Mouse (Mus musculus) R1 (cell line): ENCODE data around the gene Acvr1.

Experiments used
- DNase-seq: peaks from one replicate; pipeline ENCODE4 v3.0.0-alpha.2; 2018; ENCODE audit warnings: low read depth, low spot score

Acvr1 gene

GRCm38 (mm10) chr2:58520727-58521126 lies 46.2 kb downstream of the Acvr1 start:
- no peak for DNase-seq

GRCm38 (mm10) chr2:58518517-58518916 lies 48.4 kb downstream of the Acvr1 start:
- no peak for DNase-seq

- DNase-seq = no peak
These were observed 50.0 kb downstream of the Acvr1 start for GRCm38 (mm10) chr2:58516920-58517319.

- peak; percentile 72 for DNase-seq
These were observed 51.0 kb downstream of the Acvr1 start for GRCm38 (mm10) chr2:58516000-58516399.

DNA sequence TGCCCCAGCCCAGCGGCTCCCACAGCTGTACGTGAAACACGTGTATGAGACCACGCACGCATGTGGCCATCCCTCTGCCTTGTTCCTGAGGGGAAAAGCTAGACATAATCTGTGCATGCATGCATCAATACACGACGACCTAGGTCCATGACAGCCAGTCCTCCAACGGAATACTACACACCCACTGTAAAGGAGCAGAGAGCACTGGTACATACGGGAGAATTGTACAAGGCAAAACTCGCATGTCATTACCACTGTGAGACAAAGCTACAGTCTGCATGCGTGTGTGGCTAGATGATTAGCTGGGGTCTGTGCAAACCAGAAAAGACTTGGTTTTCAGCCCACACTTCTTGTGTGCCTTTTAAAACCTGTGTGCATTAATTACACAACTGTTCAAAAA lies 52.5 kb downstream of the Acvr1 start:
- DNase-seq = peak; percentile 13

- no peak for DNase-seq
These were observed 53.7 kb downstream of the Acvr1 start for GRCm38 (mm10) chr2:58513212-58513611.

GRCm38 (mm10) chr2:58510192-58510591 lies 56.8 kb downstream of the Acvr1 start:
- no peak for DNase-seq

DNA sequence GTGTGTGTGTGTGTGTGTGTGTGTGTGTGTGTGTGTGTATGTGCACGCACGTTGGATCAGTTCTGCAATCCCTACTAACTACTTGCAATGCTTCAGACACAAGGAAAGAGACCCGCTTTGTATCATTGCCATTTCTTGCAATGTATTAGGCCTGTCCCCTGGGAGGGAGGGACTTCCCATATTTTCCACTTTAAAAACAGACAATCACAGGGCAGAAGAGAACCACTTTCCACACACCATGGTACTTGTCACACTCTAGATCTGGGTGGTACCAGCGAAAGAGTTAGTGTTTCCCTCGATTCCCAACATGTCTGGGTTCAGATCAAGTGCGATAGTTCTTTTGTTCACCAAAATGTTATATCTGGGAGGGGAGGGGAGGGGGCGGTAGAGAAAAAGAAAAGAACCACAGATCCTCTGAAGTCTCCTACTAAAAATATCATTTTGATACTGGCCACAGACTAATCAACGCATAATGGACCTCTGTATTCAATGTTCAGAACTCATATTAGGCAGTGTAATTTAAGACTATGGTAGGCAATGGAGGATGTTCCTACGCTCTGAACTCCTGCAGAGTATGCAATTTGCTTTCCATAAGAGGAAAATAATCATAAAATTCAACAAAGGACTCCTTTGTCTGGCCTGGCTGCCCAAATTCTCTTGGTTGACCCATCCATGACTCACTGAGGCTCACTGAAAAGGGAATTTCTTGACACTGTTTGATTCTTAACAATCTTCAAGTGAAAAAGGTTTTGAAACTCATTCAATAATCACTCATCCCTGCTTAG lies 61.5 kb downstream of the Acvr1 start:
- no peak for DNase-seq

GRCm38 (mm10) chr2:58496647-58497410 lies 70.1 kb downstream of the Acvr1 start:
- no peak for DNase-seq

- DNase-seq = no peak
These were observed 71.7 kb downstream of the Acvr1 start for GRCm38 (mm10) chr2:58495271-58495670.

GRCm38 (mm10) chr2:58493685-58494635 lies 73.0 kb downstream of the Acvr1 start:
- no peak for DNase-seq

DNA sequence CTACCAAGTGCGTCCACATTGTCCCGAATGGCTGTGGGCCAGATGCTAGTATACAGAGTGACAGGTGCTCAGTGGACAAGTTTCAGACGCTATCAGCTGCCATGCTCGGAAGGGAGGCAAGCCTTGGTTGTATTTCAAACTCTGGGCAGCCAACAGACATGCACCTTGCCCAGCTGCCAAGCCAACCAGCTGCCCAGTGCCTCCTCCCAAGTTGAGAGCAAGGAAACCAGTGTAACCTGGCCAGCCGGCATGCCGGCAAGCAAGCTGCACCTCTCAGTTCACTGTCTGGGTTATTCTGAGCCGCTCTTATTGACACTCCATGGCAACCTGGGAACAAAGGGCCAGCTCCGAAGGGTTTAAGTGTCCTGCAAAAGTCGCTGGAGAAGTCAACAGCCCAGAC lies 77.7 kb downstream of the Acvr1 start:
- peak; percentile 30 for DNase-seq

GRCm38 (mm10) chr2:58488404-58488803 lies 78.6 kb downstream of the Acvr1 start:
- no peak for DNase-seq

GRCm38 (mm10) chr2:58487279-58487560 lies 79.7 kb downstream of the Acvr1 start:
- no peak for DNase-seq

GRCm38 (mm10) chr2:58486441-58487278 lies 80.3 kb downstream of the Acvr1 start:
- DNase-seq = peak; percentile 37

DNA sequence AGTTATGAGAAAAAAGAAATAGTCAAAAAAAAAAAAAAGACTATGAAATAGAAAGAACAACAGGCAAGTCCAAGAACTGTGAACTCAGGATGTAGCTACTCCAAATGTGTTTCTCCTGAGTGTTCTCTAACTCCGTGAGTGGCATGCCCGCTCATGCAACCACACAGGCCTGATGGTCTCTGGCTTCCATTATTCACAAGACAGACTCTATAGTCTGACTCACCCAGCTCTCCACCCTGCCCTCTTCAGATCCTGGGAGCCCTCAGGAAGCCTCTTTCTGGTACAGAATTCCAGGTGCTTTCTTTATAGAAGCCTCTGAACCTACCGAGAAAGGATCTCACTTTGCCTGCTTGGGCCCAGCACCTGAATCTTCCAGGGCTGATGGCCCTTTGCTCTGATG lies 81.3 kb downstream of the Acvr1 start:
- DNase-seq = no peak

DNA sequence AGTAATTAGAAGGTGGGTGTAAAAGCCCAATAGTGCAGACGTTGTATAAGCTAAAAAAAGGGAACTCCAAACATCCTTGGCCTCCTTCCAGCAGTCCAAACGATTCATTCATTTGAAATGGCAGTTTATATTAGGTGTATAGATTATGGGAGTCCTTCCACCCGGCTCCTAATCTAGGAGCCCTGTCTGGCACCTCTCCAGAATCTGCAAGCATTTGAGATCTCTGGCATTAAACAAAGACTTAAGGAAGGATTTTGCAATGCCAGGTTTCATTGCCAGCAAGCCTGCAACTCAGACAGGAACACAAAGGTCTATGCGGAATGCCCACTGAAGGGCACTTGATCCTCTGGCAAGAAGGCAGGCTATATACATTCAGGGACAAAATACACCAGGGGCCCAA lies 81.8 kb downstream of the Acvr1 start:
- no peak for DNase-seq

GRCm38 (mm10) chr2:58484284-58484965 lies 82.5 kb downstream of the Acvr1 start:
- peak; percentile 33 for DNase-seq

DNA sequence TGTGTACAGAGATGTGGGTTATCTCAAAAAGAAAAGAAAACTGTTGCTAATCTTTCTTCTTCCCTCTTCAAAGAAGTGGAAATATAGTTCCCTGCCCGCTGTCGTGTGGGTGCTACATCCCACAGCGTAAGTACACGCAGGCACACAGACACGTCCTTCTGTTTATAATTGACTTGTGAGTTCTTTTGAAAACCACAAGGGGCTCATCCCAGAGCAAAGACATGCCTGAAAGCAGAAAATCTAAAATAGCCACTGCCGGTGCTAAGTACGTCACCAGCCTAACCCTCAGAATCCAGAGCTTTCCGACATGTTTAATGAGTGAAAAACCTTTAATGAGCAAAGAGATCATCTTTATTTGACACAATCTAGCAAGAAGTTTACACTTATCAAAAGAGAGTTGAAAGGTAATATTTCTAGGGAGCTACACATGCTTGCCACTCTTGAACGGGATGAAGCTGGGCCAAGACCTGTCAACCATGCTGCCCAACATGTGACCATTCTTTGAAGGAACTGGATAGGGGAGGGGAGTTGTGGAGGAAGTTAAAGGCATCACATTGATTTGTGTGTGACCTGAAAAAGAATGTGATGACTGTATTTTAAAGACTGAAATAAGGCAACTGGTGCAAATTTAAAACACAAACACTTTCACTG lies 85.4 kb downstream of the Acvr1 start:
- DNase-seq = no peak

GRCm38 (mm10) chr2:58480764-58481163 lies 86.2 kb downstream of the Acvr1 start:
- no peak for DNase-seq
